Mouse (Mus musculus) brain, embryonic 14.5 days (tissue): ENCODE data around the gene Ninj2.

Experiments used
- CTCF ChIP-seq: fragments of 200-500 bp; IDR thresholded peaks from 2 replicates; pipeline ENCODE4 v1.5.1; 2012; ENCODE audit warnings: inconsistent platforms, mild to moderate bottlenecking, moderate library complexity, borderline replicate concordance; ENCODE audit not compliant: insufficient read depth, insufficient read length; ENCODE audit errors: extremely low read depth
- POLR2A ChIP-seq: fragments of 200-500 bp; IDR thresholded peaks from 2 replicates; pipeline ENCODE4 v1.6.1; 2012; ENCODE audit warnings: mild to moderate bottlenecking, inconsistent platforms, borderline replicate concordance; ENCODE audit not compliant: poor library complexity, insufficient read depth, insufficient read length, severe bottlenecking; ENCODE audit errors: extremely low read depth

GRCm38 (mm10) chr6:120190912-120191311 lies 97.8 kb downstream of the Ninj2 start:
- no peak for TF ChIP-seq POLR2A
- TF ChIP-seq CTCF = no peak
